Mouse (Mus musculus) embryonic facial prominence, embryonic 15.5 days (tissue): ENCODE results near the gene Mybbp1a. TPM values are rescaled to one million over a fixed set of nuclear protein-coding genes. Genes with fewer than 3 reads are reported as not detected.

Source experiments
- ATAC-seq: fragments of 200-750 bp; cut with Nextera tagmentation; 2 replicates; pipeline ENCODE4 v1.8.0; 2017; ENCODE audit warnings: low read depth, moderate TSS enrichment; ENCODE audit not compliant: insufficient number of reproducible peaks, low FRiP score, low TSS enrichment
- H3K27ac ChIP-seq: fragments of 300-500 bp; sonication (generic); replicated peaks from 2 replicates; pipeline ENCODE4 v1.5.1; 2015; ENCODE audit warnings: mild to moderate bottlenecking, inconsistent platforms
- H3K27me3 ChIP-seq: fragments of 300-500 bp; sonication (generic); 2 replicates; pipeline ENCODE4 v1.6.1; 2015; ENCODE audit warnings: inconsistent platforms
- H3K36me3 ChIP-seq: fragments of 300-500 bp; sonication (generic); 2 replicates; pipeline ENCODE4 v1.6.1; 2015; ENCODE audit warnings: mild to moderate bottlenecking, inconsistent platforms
- H3K4me1 ChIP-seq: fragments of 300-500 bp; sonication (generic); 2 replicates; pipeline ENCODE4 v1.6.1; 2015; ENCODE audit warnings: inconsistent platforms
- H3K4me2 ChIP-seq: fragments of 300-500 bp; sonication (generic); replicated peaks from 2 replicates; pipeline ENCODE4 v1.6.1; 2015; ENCODE audit warnings: mild to moderate bottlenecking, inconsistent platforms
- H3K4me3 ChIP-seq: fragments of 300-500 bp; sonication (generic); replicated peaks from 2 replicates; pipeline ENCODE4 v1.5.1; 2015; ENCODE audit warnings: mild to moderate bottlenecking, inconsistent platforms
- H3K9ac ChIP-seq: fragments of 300-500 bp; sonication (generic); 2 replicates; pipeline ENCODE4 v1.6.1; 2015; ENCODE audit warnings: inconsistent platforms
- H3K9me3 ChIP-seq: fragments of 300-500 bp; sonication (generic); replicated peaks from 2 replicates; pipeline ENCODE4 v1.6.1; 2016; ENCODE audit warnings: inconsistent platforms
- WGBS: fragments of 180-500 bp; shearing (Covaris S2); methylation state at CpG from one replicate; pipeline ENCODE4 v1.1.7; 2015; 5-methylcytosine and 5-hydroxymethylcytosine counted together
- polyA plus RNA-seq: library from polyadenylated mRNA; unstranded; fragments of >200 nt; fragmentation: Nextera tagmentation; extraction: Ambion mirVana; gene quantifications from 2 replicates; pipeline ENCODE4 v1.2.1, GENCODE M21; 2015

Mybbp1a gene
- polyA plus RNA-seq, 1 experiment from 2014 or later: 123 TPM

GRCm38 (mm10) chr11:72405532-72405931 is 35.6 kb upstream of the Mybbp1a start:
- 61% methylated on average over 4 of the region's 4 CpGs for WGBS
- no peaks in the 10 kb centered on the region for H3K9me3 ChIP-seq
- H3K27ac ChIP-seq: peak overlapping the region; percentile 19; the same call in 1 of the 2 replicates
- H3K27me3 ChIP-seq: no peaks in the 10 kb centered on the region
- no peak for ATAC-seq
- H3K4me3 ChIP-seq: no peak overlapping the region
- H3K36me3 ChIP-seq: no peaks in the 10 kb centered on the region
- no peak overlapping the region for H3K9ac ChIP-seq
- H3K4me1 ChIP-seq: peaks cover 30% of the 10 kb centered on the region
- H3K4me2 ChIP-seq: no peak overlapping the region

DNA sequence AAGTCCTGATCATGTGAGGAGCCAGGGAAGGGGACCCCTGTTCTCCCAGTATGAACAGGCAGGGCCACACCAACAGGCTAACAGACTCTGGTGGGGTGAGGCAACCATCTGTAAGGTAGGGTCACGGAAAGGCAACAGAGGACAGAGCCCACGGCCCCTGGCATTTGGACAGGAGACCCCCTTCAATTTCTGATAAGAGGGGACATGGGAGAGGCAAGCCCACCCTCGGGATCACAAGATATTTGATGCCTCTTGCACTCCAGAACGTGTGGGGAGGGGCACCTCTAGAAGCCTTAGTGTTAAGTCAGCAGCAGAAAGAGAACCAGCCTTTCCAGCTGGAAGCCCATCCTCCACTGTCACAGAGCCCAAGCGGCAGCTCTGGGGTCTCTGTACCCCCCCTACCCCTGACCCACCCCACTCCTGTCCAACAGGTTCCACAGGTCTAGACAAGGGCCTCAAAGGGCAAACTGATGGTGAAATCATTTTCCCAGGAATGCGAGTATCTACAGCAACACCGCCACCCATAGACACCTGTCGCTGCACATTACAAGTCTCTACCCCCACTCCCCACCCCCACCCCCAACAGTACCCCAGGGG is 35.0 kb upstream of the Mybbp1a start:
- Histone ChIP-seq H3K27ac (0 out of 2 replicates have a peak overlapping the region, but pooled peaks have one; percentile 19), H3K9me3 (no peaks in the 10 kb centered on the region), H3K4me3 (no peak overlapping the region), H3K27me3 (0 out of 2 replicates have a peak, but pooled peaks cover 3% of the 10 kb centered on the region), H3K36me3 (no peaks in the 10 kb centered on the region), H3K4me2 (no peak overlapping the region), H3K4me1 (peaks cover 36% of the 10 kb centered on the region), H3K9ac (no peak overlapping the region)
- ATAC-seq: no peak
- 55% methylated on average over 8 of the region's 8 CpGs for WGBS

- Histone ChIP-seq H3K27ac (no peak overlapping the region), H3K36me3 (no peaks in the 10 kb centered on the region), H3K9me3 (no peaks in the 10 kb centered on the region), H3K9ac (no peak overlapping the region), H3K4me2 (no peak overlapping the region), H3K4me1 (peaks cover 37% of the 10 kb centered on the region), H3K4me3 (no peak overlapping the region), H3K27me3 (0 out of 2 replicates have a peak, but pooled peaks cover 3% of the 10 kb centered on the region)
- WGBS: 23% methylated on average over 3 of the region's 3 CpGs
- ATAC-seq: no peak
Measured at GRCm38 (mm10) chr11:72407081-72407480, 34.1 kb upstream of the Mybbp1a start.

GRCm38 (mm10) chr11:72407574-72407973 is 33.6 kb upstream of the Mybbp1a start:
- WGBS: 33% methylated on average over 7 of the region's 7 CpGs

GRCm38 (mm10) chr11:72408451-72409170 is 32.5 kb upstream of the Mybbp1a start:
- Histone ChIP-seq H3K4me3 (peak overlapping the region; percentile 67; the same call in 1 of the 2 replicates), H3K9me3 (no peaks in the 10 kb centered on the region), H3K4me2 (peak overlapping the region; percentile 99), H3K27me3 (0 out of 2 replicates have a peak, but pooled peaks cover 3% of the 10 kb centered on the region), H3K4me1 (peaks cover 44% of the 10 kb centered on the region), H3K36me3 (no peaks in the 10 kb centered on the region), H3K9ac (no peak overlapping the region), H3K27ac (no peak overlapping the region)
- ATAC-seq: no peak
- WGBS: 53% methylated on average over 9 of the region's 9 CpGs

More at GRCm38 (mm10) chr11:72407574-72407973, 33.6 kb upstream of the Mybbp1a start:
- H3K27ac ChIP-seq: no peak overlapping the region
- no peaks in the 10 kb centered on the region for H3K36me3 ChIP-seq
- H3K27me3 ChIP-seq: 0 out of 2 replicates have a peak, but pooled peaks cover 3% of the 10 kb centered on the region
- no peak for ATAC-seq
- peaks cover 37% of the 10 kb centered on the region for H3K4me1 ChIP-seq
- no peaks in the 10 kb centered on the region for H3K9me3 ChIP-seq
- no peak overlapping the region for H3K4me3 ChIP-seq
- no peak overlapping the region for H3K9ac ChIP-seq
- no peak overlapping the region for H3K4me2 ChIP-seq

- Histone ChIP-seq H3K4me3 (peak overlapping the region; percentile 67), H3K9ac (no peak overlapping the region), H3K27me3 (0 out of 2 replicates have a peak, but pooled peaks cover 9% of the 10 kb centered on the region), H3K27ac (peak overlapping the region; percentile 12; the same call in 1 of the 2 replicates), H3K4me1 (peaks cover 44% of the 10 kb centered on the region), H3K4me2 (peak overlapping the region; percentile 99), H3K36me3 (no peaks in the 10 kb centered on the region), H3K9me3 (no peaks in the 10 kb centered on the region)
- WGBS: 69% methylated on average over 12 of the region's 12 CpGs
- no peak for ATAC-seq
Measured at GRCm38 (mm10) chr11:72409649-72410385, 31.3 kb upstream of the Mybbp1a start.

DNA sequence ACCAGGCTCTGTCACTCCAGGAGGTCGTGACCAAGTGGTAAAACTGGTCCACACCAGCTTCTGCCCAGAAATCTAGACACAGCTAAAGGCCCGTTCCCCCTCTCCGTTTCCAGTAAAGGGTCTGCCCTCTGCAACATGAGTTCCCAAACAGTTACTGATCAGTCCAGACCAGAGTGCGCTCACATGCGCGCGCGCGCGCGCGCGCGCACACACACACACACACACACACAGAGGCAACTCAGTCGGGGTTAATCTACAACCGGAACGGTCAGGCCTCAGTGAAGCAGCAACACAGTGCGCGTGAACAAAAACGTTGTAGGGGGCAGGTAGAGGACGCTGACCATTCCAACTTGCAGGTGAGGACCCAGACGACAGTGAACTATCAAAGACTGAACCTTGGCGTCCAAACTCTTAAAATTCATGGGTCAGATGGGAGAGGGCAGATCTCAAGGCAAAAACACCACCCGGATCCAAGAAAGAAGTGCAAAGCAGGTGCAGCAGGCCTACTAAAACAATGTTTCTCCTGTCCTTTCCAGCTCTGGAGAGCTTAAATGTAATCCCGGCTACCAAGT is 30.5 kb upstream of the Mybbp1a start:
- Histone ChIP-seq H3K9ac (peak overlapping the region; percentile 43), H3K27ac (peak overlapping the region; percentile 48; the same call in 1 of the 2 replicates), H3K4me1 (peaks cover 44% of the 10 kb centered on the region), H3K36me3 (no peaks in the 10 kb centered on the region), H3K9me3 (no peaks in the 10 kb centered on the region), H3K4me3 (peak overlapping the region; percentile 67), H3K27me3 (0 out of 2 replicates have a peak, but pooled peaks cover 9% of the 10 kb centered on the region), H3K4me2 (peak overlapping the region; percentile 99)
- 2% methylated on average over 25 of the region's 25 CpGs for WGBS
- ATAC-seq: no peak

DNA sequence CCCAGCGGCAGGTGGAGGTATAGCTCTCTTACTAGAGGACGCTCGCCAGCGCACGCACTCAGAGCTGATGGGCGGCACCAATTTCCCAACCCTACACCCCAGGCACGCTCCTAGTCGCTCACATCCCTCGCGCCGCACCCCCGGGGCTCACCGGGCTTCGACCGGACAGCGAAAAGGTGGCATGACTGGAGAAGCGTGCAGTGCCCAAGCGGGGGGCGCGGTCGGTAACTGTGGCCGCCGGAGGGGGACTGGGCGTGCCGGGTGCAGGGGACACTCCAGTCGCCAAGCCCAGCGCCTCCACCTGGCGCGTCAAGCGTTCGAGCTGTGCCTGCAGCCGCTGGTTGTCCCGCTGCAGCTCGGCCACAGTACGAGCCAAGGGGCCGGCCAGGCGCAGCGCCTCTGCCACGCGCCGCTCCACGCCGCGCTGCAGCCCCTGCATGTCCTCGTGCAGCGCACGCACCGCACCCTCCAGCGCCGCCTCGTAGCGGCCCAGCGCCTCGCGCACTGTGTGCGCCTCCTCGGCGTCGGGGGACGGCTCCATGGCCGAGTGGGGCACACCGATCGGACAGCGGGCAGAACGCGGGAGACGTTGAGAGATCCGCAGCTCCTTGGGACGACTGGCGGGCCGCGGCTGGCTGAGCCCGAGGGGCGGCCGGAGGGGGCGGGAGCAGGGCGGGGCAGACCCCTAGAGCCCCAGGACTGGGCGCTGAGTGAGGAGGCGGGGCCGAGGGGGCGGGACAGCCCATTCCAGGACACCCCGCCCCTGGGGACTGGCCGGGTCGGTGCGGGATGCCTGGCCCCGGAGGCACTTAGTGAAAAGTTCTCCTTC is 29.8 kb upstream of the Mybbp1a start, which contains the start of gene Smtnl2:
Gene Smtnl2 (minus strand): TSS at position 621 of the 829 bp plus-strand sequence.
- H3K36me3 ChIP-seq: no peaks in the 10 kb centered on the region
- peak within 1 kb of the TSS; percentile 99 for H3K4me2 ChIP-seq
- peak; percentile 90 for ATAC-seq
- H3K4me1 ChIP-seq: peaks cover 38% of the 10 kb centered on the region
- H3K9me3 ChIP-seq: no peaks in the 10 kb centered on the region
- peak within 1 kb of the TSS; percentile 48 for H3K27ac ChIP-seq
- peak within 1 kb of the TSS; percentile 43 for H3K9ac ChIP-seq
- 0 out of 2 replicates have a peak, but pooled peaks cover 9% of the 10 kb centered on the region for H3K27me3 ChIP-seq
- under 1% methylated on average over 82 of the region's 86 CpGs for WGBS
- peak within 1 kb of the TSS; percentile 67 for H3K4me3 ChIP-seq

DNA sequence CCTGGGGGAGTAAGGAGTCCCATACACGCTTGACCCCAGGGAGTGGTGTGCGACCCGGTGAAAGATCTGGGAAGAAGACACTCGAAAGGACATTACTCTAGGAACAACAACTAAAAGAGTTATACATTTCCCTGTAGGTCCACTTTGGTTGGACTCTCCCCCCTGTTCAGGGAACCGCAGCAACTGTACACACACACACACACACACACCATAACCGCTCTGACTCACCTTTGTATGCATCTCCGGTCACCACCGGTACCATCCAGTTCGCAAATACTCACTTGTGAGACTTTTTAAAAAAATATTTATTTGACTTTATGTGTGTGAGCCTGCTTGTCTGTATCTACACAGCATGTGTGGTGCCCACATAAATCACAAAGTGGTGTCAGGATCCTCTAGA is 29.2 kb upstream of the Mybbp1a start:
- 36% methylated on average over 9 of the region's 9 CpGs for WGBS
- Histone ChIP-seq H3K27me3 (0 out of 2 replicates have a peak, but pooled peaks cover 9% of the 10 kb centered on the region), H3K4me2 (peak overlapping the region; percentile 99), H3K36me3 (no peaks in the 10 kb centered on the region), H3K4me1 (peaks cover 37% of the 10 kb centered on the region), H3K27ac (no peak overlapping the region), H3K9ac (no peak overlapping the region), H3K4me3 (peak overlapping the region; percentile 67), H3K9me3 (no peaks in the 10 kb centered on the region)
- ATAC-seq: no peak

GRCm38 (mm10) chr11:72413016-72413415 is 28.1 kb upstream of the Mybbp1a start:
- peaks cover 35% of the 10 kb centered on the region for H3K4me1 ChIP-seq
- ATAC-seq: no peak

More at GRCm38 (mm10) chr11:72413016-72413415, 28.1 kb upstream of the Mybbp1a start:
- Histone ChIP-seq H3K9me3 (no peaks in the 10 kb centered on the region), H3K4me2 (no peak overlapping the region), H3K27ac (no peak overlapping the region), H3K4me3 (no peak overlapping the region), H3K9ac (no peak overlapping the region), H3K36me3 (no peaks in the 10 kb centered on the region), H3K27me3 (0 out of 2 replicates have a peak, but pooled peaks cover 9% of the 10 kb centered on the region)
- WGBS: 54% methylated on average over 7 of the region's 7 CpGs
